Mouse (Mus musculus) CH12.LX (cell line): ENCODE measurements at regions not wholly inside any gene's neighbourhood (a gene's known extent, or its start where the extent isn't known, plus 50 kb on each side); places are given as distances from the start of the nearest gene placed in this dataset.

Experiments
- DNase-seq: peaks from one replicate; pipeline ENCODE4 v3.0.0-alpha.2; 2013; ENCODE audit errors: extremely low read depth
- H3K27ac ChIP-seq: 2 replicates; pipeline ENCODE4 v1.5.1; 2012; ENCODE audit warnings: low read depth, mild to moderate bottlenecking, control low read depth, moderate library complexity; ENCODE audit not compliant: insufficient read depth
- H3K27me3 ChIP-seq: replicated peaks from 2 replicates; pipeline ENCODE3; 2012; ENCODE audit warnings: inconsistent platforms
- H3K36me3 ChIP-seq, 2 experiments: replicated peaks in 1 of 2; 2 replicates each; pipeline versions ENCODE3 to v1.6.1; 2012; ENCODE audit warnings: inconsistent platforms in 1 of 2, low read length in 1 of 2, mild to moderate bottlenecking in 1 of 2, mixed read lengths in 1 of 2, moderate library complexity in 1 of 2; ENCODE audit not compliant: control insufficient read depth in 1 of 2, insufficient read depth in 1 of 2
- H3K4me1 ChIP-seq, 2 experiments: 2 replicates each; pipeline ENCODE4 v1.6.1; 2012; ENCODE audit warnings: inconsistent platforms in 1 of 2, moderate library complexity in 1 of 2; ENCODE audit not compliant: insufficient read depth in 2 of 2, control insufficient read depth in 1 of 2
- H3K4me2 ChIP-seq: 2 replicates; pipeline ENCODE4 v1.6.1; 2012; ENCODE audit warnings: low read depth, mild to moderate bottlenecking, control low read depth; ENCODE audit not compliant: poor library complexity, insufficient read depth, severe bottlenecking
- H3K4me3 ChIP-seq, 3 experiments: fragments of 150-350 bp in 1 of 3; sonication (generic) in 1 of 3; replicated peaks in 1 of 3; 2 replicates each; pipeline versions ENCODE3 to v1.5.1; 2011 to 2012; ENCODE audit warnings: low read depth in 2 of 3, low read length in 2 of 3, mild to moderate bottlenecking in 2 of 3, moderate library complexity in 2 of 3, control low read depth in 1 of 3, improper control_type of control experiment in 1 of 3, inconsistent platforms in 1 of 3, mixed read lengths in 1 of 3; ENCODE audit not compliant: poor library complexity in 1 of 3
- H3K79me2 ChIP-seq: replicated peaks from 2 replicates; pipeline ENCODE4 v1.6.1; 2012; ENCODE audit warnings: mild to moderate bottlenecking, moderate library complexity; ENCODE audit not compliant: control insufficient read depth, poor library complexity, insufficient read depth, severe bottlenecking; ENCODE audit errors: extremely low read depth
- H3K9ac ChIP-seq: 2 replicates; pipeline ENCODE4 v1.6.1; 2012; ENCODE audit warnings: low read depth, mild to moderate bottlenecking, control low read depth, moderate library complexity; ENCODE audit not compliant: insufficient read depth
- H3K9me3 ChIP-seq: replicated peaks from 2 replicates; pipeline ENCODE3; 2012; ENCODE audit warnings: low read length, inconsistent platforms, mixed read lengths
- CHD1 ChIP-seq: IDR thresholded peaks from 2 replicates; pipeline ENCODE4 v1.6.1; 2012; ENCODE audit warnings: low read depth, low read length, improper control_type of control experiment, inconsistent platforms
- CHD2 ChIP-seq: IDR thresholded peaks from 2 replicates; pipeline ENCODE4 v1.6.1; 2011; ENCODE audit warnings: low read length, improper control_type of control experiment
- ELF1 ChIP-seq: IDR thresholded peaks from 2 replicates; pipeline ENCODE4 v1.6.1; 2014; ENCODE audit warnings: low read depth, mild to moderate bottlenecking, inconsistent platforms, low read length, improper control_type of control experiment
- EP300 ChIP-seq: IDR thresholded peaks from 2 replicates; pipeline ENCODE4 v1.6.1; 2011; ENCODE audit warnings: low read length, improper control_type of control experiment
- ETS1 ChIP-seq: conservative IDR thresholded peaks from 2 replicates; pipeline ENCODE4 v1.6.1; 2012; ENCODE audit warnings: low read depth, mild to moderate bottlenecking, inconsistent platforms, low read length, improper control_type of control experiment, moderate library complexity
- GABPA ChIP-seq: IDR thresholded peaks from 2 replicates; pipeline ENCODE4 v1.6.1; 2012; ENCODE audit warnings: low read depth, low read length, improper control_type of control experiment, inconsistent platforms; ENCODE audit not compliant: insufficient replicate concordance
- HCFC1 ChIP-seq: IDR thresholded peaks from 2 replicates; pipeline ENCODE4 v1.6.1; 2012; ENCODE audit warnings: low read depth, mild to moderate bottlenecking, inconsistent platforms, low read length, improper control_type of control experiment
- JUN ChIP-seq: IDR thresholded peaks from 2 replicates; pipeline ENCODE4 v1.6.1; 2011; ENCODE audit warnings: low read depth, mild to moderate bottlenecking, low read length, improper control_type of control experiment, moderate library complexity; ENCODE audit not compliant: insufficient read depth
- MAFK ChIP-seq: IDR thresholded peaks from 2 replicates; pipeline ENCODE4 v1.6.1; 2011; ENCODE audit warnings: low read length, improper control_type of control experiment; ENCODE audit not compliant: insufficient replicate concordance
- MAZ ChIP-seq: IDR thresholded peaks from 2 replicates; pipeline ENCODE4 v1.6.1; 2012; ENCODE audit warnings: low read depth, mild to moderate bottlenecking, inconsistent platforms, low read length, improper control_type of control experiment, moderate library complexity
- MXI1 ChIP-seq: IDR thresholded peaks from 2 replicates; pipeline ENCODE4 v1.6.1; 2011; ENCODE audit warnings: mild to moderate bottlenecking, low read depth, low read length, improper control_type of control experiment
- MYC ChIP-seq: IDR thresholded peaks from 2 replicates; pipeline ENCODE4 v1.6.1; 2011; ENCODE audit warnings: low read depth, mild to moderate bottlenecking, improper control_type of control experiment, low read length
- NRF1 ChIP-seq: IDR thresholded peaks from 2 replicates; pipeline ENCODE4 v1.6.1; 2014; ENCODE audit warnings: low read depth, mild to moderate bottlenecking, inconsistent platforms, low read length, improper control_type of control experiment, moderate library complexity
- POLR2A ChIP-seq: IDR thresholded peaks from 2 replicates; pipeline ENCODE4 v1.6.1; 2011; ENCODE audit warnings: low read depth, mild to moderate bottlenecking, improper control_type of control experiment, low read length
- POLR2AphosphoS2 ChIP-seq: IDR thresholded peaks from 2 replicates; pipeline ENCODE4 v1.6.1; 2011; ENCODE audit warnings: low read depth, low read length, improper control_type of control experiment
- RAD21 ChIP-seq: IDR thresholded peaks from 2 replicates; pipeline ENCODE4 v1.6.1; 2011; ENCODE audit warnings: low read depth, mild to moderate bottlenecking, low read length, improper control_type of control experiment, moderate library complexity
- RCOR1 ChIP-seq: conservative IDR thresholded peaks from 2 replicates; pipeline ENCODE4 v1.6.1; 2012; ENCODE audit warnings: low read depth, mild to moderate bottlenecking, inconsistent platforms, low read length, improper control_type of control experiment
- SIN3A ChIP-seq: IDR thresholded peaks from 2 replicates; pipeline ENCODE4 v1.6.1; 2012; ENCODE audit warnings: low read length, improper control_type of control experiment, inconsistent platforms
- TBP ChIP-seq: conservative IDR thresholded peaks from 2 replicates; pipeline ENCODE4 v1.6.1; 2011; ENCODE audit warnings: low read depth, low read length, improper control_type of control experiment
- TCF12 ChIP-seq: IDR thresholded peaks from 2 replicates; pipeline ENCODE4 v1.6.1; 2014; ENCODE audit warnings: low read depth, mild to moderate bottlenecking, inconsistent platforms, low read length, improper control_type of control experiment
- USF1 ChIP-seq: IDR thresholded peaks from 2 replicates; pipeline ENCODE4 v1.6.1; 2014; ENCODE audit warnings: low read depth, mild to moderate bottlenecking, inconsistent platforms, low read length, improper control_type of control experiment
- USF2 ChIP-seq: conservative IDR thresholded peaks from 2 replicates; pipeline ENCODE4 v1.6.1; 2011; ENCODE audit warnings: low read depth, low read length, improper control_type of control experiment
- ZC3H11A ChIP-seq: IDR thresholded peaks from 2 replicates; pipeline ENCODE4 v1.6.1; 2012; ENCODE audit warnings: low read depth, mild to moderate bottlenecking, inconsistent platforms, low read length, improper control_type of control experiment
- ZMIZ1 ChIP-seq: IDR thresholded peaks from 2 replicates; pipeline ENCODE4 v1.6.1; 2012; ENCODE audit warnings: low read depth, mild to moderate bottlenecking, inconsistent platforms, low read length, improper control_type of control experiment
- ZNF384 ChIP-seq: IDR thresholded peaks from 2 replicates; pipeline ENCODE4 v1.6.1; 2012; ENCODE audit warnings: low read depth, low read length, improper control_type of control experiment, inconsistent platforms
- dilution Hi-C: fragments of 300-500 bp; cut with MboI; formaldehyde crosslinking; loops from 2 replicates; pipeline ENCODE4 v1.14.3; 2020; ENCODE audit warnings: low sequenced_read_pairs; ENCODE audit not compliant: extremely low pct_unique_long_range_greater_than_20kb, extremely low pct_ligation_motif_present
- in situ Hi-C: fragments of 300-500 bp; cut with MboI; formaldehyde crosslinking; loops from 3 replicates; pipeline ENCODE4 v1.14.3; 2019; ENCODE audit warnings: low sequenced_read_pairs, low pct_ligation_motif_present, low pct_unique_long_range_greater_than_20kb, mixed read lengths

DNA sequence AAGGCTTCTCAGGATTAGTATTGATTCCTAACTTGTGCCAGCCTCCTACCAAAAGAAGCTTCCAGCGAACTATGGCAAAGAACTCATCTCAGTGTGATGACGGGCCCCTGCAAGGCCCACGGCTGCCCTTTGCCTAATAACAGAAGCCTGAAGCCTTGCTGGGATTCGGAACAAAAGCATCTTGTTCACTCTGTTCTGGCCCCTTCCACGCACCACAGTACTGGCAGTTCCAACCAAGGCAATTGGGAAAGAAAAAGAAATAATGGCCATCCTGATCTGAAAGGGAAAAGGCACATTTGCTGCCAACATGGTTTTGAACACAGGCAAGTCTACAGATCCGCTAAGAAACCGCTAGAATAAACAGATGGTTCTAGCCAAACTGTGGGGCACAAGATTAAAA lies 150.4 kb upstream of the Tcerg1l start:
- dilution Hi-C loops: no loop called here

DNA sequence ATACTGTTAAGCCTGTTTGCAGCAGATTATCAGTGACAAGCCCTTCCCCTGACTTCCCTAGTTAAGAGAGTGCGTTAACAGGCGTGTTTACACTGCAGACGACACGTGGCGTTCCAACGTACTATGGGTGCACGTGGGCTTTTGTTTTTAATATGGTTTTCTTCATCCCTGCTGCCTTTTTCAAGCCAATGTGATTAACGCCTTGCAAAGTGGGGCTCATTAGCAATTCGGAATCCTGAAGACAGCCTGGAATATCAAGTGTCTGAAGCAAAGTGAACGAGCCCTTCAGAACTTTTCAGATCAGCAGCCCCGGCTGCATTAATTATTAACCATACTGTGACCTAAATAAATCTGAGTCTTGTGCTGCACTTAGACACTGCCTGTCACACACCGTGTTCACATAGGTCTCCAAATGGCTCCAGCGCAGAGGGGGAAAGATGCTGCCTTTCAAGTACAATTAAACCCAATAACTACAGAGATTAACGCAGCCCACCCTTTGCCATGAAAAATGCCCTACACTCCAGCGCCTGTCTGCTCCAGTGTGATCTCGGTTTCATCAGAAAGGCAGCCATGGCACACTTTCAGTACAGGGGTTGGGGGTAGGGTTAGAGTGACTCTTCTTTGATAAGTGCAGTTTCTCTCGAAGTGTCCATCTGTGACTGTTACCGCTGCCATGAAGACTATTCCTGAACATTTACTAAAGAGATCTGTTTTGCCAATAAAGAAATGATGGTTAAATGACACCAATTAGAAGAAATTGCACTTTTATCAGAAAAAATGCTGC lies 140.7 kb upstream of the Tcerg1l start:
- Histone ChIP-seq H3K4me3 (no peak overlapping the region), H3K27ac (no peak overlapping the region), H3K4me2 (no peak overlapping the region), H3K9ac (no peak overlapping the region), H3K27me3 (peaks cover 93% of the 10 kb centered on the region), H3K79me2 (no peaks in the 10 kb centered on the region), H3K36me3 (no peaks in the 10 kb centered on the region), H3K9me3 (no peaks in the 10 kb centered on the region), H3K4me1 (no peaks in the 10 kb centered on the region)
- dilution Hi-C loops: no loop called here
- TF ChIP-seq JUN (no peak), POLR2AphosphoS2 (no peak), TCF12 (no peak), RAD21 (no peak), HCFC1 (no peak), TBP (no peak), EP300 (no peak), MAFK (no peak), CHD1 (no peak)
- no peak for DNase-seq
- in situ Hi-C loops: no loop called here

More for the DNA sequence above, 150.4 kb upstream of the Tcerg1l start:
- no peak for DNase-seq
- no peaks in the 10 kb centered on the region for H3K9me3 ChIP-seq
- no peak overlapping the region for H3K27ac ChIP-seq
- peaks cover 90% of the 10 kb centered on the region for H3K27me3 ChIP-seq
- no peak for TF ChIP-seq CHD1
- no peak for TF ChIP-seq NRF1
- TF ChIP-seq RCOR1: no peak
- no peak for TF ChIP-seq HCFC1
- no peak overlapping the region for H3K4me2 ChIP-seq
- no peak overlapping the region for H3K9ac ChIP-seq
- H3K4me3 ChIP-seq: no peak overlapping the region
- H3K4me1 ChIP-seq: no peaks in the 10 kb centered on the region
- no peaks in the 10 kb centered on the region for H3K79me2 ChIP-seq
- no peaks in the 10 kb centered on the region for H3K36me3 ChIP-seq
- in situ Hi-C loops: no loop called here

DNA sequence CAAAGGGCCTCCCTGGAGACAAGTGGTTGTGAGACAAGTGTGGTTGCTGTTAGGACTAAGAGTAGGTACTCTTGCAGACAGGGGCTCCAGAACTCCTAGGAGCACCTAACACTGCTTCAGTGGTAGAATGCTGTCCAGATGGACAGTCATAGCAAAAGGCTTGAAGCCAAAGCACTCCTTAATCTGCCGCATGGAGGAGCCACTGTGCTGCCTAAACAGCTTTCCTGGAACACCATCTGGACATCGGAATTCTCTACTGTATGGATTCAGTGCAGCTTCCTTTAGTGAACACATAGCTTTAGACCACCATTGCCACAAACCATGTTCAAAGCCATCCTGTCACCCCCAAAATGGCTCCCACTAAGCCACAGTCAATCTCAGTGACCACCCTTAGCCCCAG lies 128.6 kb upstream of the Tcerg1l start:
- H3K9ac ChIP-seq: no peak overlapping the region

More for the DNA sequence above, 128.6 kb upstream of the Tcerg1l start:
- TF ChIP-seq ZNF384 (no peak), TCF12 (no peak), ZC3H11A (no peak), GABPA (no peak), ELF1 (no peak), EP300 (no peak), ETS1 (no peak), USF2 (no peak), SIN3A (no peak), MAZ (no peak), POLR2A (no peak), MYC (no peak), MXI1 (no peak), USF1 (no peak), ZMIZ1 (no peak), CHD2 (no peak)
- Histone ChIP-seq H3K27me3 (peaks cover 82% of the 10 kb centered on the region), H3K9me3 (no peaks in the 10 kb centered on the region), H3K36me3 (no peaks in the 10 kb centered on the region), H3K4me3 (no peak overlapping the region), H3K4me2 (no peak overlapping the region), H3K79me2 (no peaks in the 10 kb centered on the region), H3K27ac (no peak overlapping the region), H3K4me1 (no peaks in the 10 kb centered on the region)
- dilution Hi-C loops: no loop called here
- in situ Hi-C loops: no loop called here
- no peak for DNase-seq
